Mouse (Mus musculus) midbrain, embryonic 10.5 days (tissue): ENCODE measurements at regions not wholly inside any gene's neighbourhood (a gene's known extent, or its start where the extent isn't known, plus 50 kb on each side); places are given as distances from the start of the nearest gene placed in this dataset.

Experiments used
- DNase-seq: peaks from one replicate; pipeline ENCODE4 v3.0.0-alpha.2; 2017; ENCODE audit warnings: low spot score
- H3K27ac ChIP-seq: fragments of 300-500 bp; sonication (generic); replicated peaks from 2 replicates; pipeline ENCODE4 v1.5.1; 2016; ENCODE audit warnings: mild to moderate bottlenecking
- H3K27me3 ChIP-seq: fragments of 300-500 bp; sonication (generic); 2 replicates; pipeline ENCODE4 v1.6.1; 2016; ENCODE audit warnings: low read depth, mild to moderate bottlenecking; ENCODE audit not compliant: poor library complexity, severe bottlenecking
- H3K36me3 ChIP-seq: fragments of 300-500 bp; sonication (generic); 2 replicates; pipeline ENCODE4 v1.6.1; 2016; ENCODE audit warnings: mild to moderate bottlenecking, moderate library complexity
- H3K4me1 ChIP-seq: fragments of 300-500 bp; sonication (generic); 2 replicates; pipeline ENCODE4 v1.6.1; 2016
- H3K4me3 ChIP-seq: fragments of 300-500 bp; sonication (generic); 2 replicates; pipeline ENCODE4 v1.5.1; 2016; ENCODE audit warnings: mild to moderate bottlenecking, moderate library complexity
- H3K9me3 ChIP-seq: fragments of 300-500 bp; sonication (generic); replicated peaks from 2 replicates; pipeline ENCODE4 v1.6.1; 2016; ENCODE audit warnings: mild to moderate bottlenecking
- WGBS: fragments of 180-500 bp; shearing (Covaris S2); methylation state at CpG from one replicate; pipeline ENCODE4 v1.1.7; 2016; 5-methylcytosine and 5-hydroxymethylcytosine counted together

DNA sequence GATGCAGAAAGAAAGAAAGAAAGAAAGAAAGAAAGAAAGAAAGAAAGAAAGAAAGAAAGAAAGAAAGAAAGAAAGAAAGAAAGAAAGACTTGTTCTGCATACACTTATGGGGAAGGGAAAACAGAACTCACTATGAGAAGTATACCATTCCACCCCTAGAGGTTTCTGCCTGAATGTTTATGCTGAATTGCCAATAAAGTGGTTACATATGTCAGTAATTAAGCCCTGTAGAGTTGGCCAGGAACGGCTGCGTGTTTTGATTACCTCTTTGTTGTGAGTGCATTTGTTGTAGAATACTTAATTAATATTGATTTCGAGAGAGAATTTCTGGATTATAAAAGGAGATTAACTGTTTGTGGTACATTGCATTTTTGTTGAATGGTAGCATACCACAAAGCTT lies 224.0 kb upstream of the Krr1 start:
- DNase-seq = no peak

DNA sequence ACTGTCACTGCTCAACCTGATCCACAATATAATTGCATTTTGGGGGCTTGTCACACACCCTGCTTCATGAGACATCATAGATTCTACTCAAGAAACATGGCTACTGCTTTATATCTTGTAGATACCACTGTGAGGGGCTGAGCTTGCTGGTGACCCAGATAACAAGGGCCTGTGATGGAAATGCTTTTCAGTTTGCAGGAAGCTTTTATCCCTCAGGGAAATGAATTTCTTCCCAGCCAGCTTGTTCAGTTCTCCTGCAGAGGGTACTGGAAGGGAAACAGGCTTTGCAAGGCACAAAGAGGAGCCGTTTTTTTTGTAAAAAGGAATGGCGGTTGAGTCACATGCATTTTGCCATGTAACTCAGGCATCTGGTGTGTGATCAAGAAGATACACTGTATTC lies 218.8 kb upstream of the Krr1 start:
- 93% methylated on average over 2 of the region's 2 CpGs for WGBS
- H3K9me3 ChIP-seq = no peaks in the 10 kb centered on the region
- no peaks in the 10 kb centered on the region for H3K27me3 ChIP-seq
- H3K4me1 ChIP-seq = no peaks in the 10 kb centered on the region
- DNase-seq = no peak
- H3K4me3 ChIP-seq = no peak overlapping the region
- H3K27ac ChIP-seq = no peak overlapping the region
- no peaks in the 10 kb centered on the region for H3K36me3 ChIP-seq

More for the DNA sequence above, 224.0 kb upstream of the Krr1 start:
- H3K4me3 ChIP-seq = no peak overlapping the region
- peaks cover 4% of the 10 kb centered on the region; the same call in 1 of the 2 replicates for H3K4me1 ChIP-seq
- no peak overlapping the region for H3K27ac ChIP-seq
- H3K9me3 ChIP-seq = no peaks in the 10 kb centered on the region
- 81% methylated on average over 3 of the region's 3 CpGs for WGBS
- no peaks in the 10 kb centered on the region for H3K36me3 ChIP-seq
- H3K27me3 ChIP-seq = no peaks in the 10 kb centered on the region

DNA sequence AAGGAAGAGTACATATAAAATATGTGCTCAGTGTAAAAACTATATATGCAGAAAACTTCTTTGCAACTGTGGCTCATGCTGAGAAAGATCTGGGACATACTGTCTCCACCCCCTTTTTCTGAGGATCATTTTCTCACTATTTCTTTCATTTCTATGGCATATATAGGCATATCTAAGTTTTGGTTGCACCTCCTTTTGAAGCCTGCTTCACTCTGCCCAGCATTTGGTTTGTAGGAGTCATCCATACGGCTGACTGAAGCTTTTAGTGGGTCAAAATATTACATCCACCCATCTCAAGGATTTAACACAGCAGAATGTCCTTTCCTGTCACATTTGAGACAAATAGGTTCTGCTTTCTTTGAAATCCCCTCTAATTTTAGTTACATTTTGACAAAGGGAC lies 216.5 kb upstream of the Krr1 start:
- H3K36me3 ChIP-seq = no peaks in the 10 kb centered on the region
- no peak for DNase-seq
- no peaks in the 10 kb centered on the region for H3K4me1 ChIP-seq
- 67% methylated on average over 1 of the region's 1 CpGs for WGBS
- no peak overlapping the region for H3K27ac ChIP-seq
- H3K4me3 ChIP-seq = no peak overlapping the region
- H3K27me3 ChIP-seq = no peaks in the 10 kb centered on the region
- H3K9me3 ChIP-seq = no peaks in the 10 kb centered on the region

DNA sequence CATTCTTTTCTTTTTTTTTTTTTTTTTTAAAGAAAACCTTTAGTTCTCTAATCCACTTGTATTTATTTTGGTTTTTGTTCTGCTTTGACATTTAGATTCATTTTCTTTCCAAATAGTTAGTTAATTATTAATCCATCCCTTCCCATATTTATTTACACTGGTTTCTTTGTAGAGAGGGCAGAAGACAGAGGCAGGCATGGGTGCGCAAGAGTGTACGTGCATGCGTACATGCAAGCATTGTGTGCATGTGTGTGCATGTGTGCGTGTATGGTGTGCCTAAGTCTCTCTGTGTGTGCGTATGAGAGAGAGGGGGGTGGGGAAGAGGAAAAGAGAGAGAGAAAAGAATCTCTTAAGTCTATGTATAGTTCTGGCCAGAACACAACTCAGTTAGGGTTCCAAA lies 215.9 kb upstream of the Krr1 start:
- Histone ChIP-seq H3K36me3 (no peaks in the 10 kb centered on the region), H3K27me3 (no peaks in the 10 kb centered on the region), H3K9me3 (no peaks in the 10 kb centered on the region), H3K4me1 (no peaks in the 10 kb centered on the region), H3K4me3 (no peak overlapping the region), H3K27ac (no peak overlapping the region)
- 95% methylated on average over 5 of the region's 5 CpGs for WGBS
- no peak for DNase-seq

DNA sequence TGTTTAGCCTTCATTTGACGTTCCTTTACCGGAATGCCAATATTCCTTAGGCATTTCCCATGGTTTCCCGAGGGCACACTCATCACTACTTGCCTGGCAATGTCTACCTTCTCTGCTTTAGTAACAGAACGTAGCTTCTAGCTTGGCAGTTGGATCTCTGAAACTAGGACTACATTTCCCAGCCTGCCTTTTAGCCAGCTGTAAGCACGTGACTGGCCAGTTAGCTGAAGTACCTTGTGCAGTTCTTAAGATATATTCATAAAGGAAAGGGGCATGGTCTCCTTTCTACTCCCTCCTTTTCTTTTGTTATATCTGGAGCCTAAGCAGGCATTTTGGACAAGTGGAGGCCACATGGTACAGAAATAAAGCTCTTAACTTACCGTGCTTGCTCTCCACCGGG lies 214.8 kb upstream of the Krr1 start:
- Histone ChIP-seq H3K27me3 (no peaks in the 10 kb centered on the region), H3K4me1 (no peaks in the 10 kb centered on the region), H3K27ac (no peak overlapping the region), H3K4me3 (no peak overlapping the region), H3K9me3 (no peaks in the 10 kb centered on the region), H3K36me3 (no peaks in the 10 kb centered on the region)
- no peak for DNase-seq
- 91% methylated on average over 7 of the region's 7 CpGs for WGBS

DNA sequence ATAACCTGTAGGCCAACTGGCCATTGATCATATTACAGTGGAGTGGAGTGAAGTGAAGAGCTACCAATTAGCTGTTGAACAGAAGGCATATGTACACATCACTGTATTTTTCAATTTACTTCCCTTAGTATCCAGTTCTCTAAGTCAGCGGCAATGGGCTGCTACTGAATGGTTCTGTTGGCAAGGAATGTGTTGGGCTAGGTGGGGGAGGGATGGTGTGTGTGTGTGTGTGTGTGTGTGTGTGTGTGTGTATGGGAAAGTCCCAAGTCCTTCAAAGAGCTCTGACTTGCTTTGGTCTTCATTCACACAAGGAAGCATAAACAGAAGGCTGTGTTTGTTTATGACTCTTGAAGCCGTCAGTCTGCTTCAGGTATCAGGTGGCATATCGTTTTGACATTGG lies 213.0 kb upstream of the Krr1 start:
- H3K27ac ChIP-seq = no peak overlapping the region
- H3K27me3 ChIP-seq = no peaks in the 10 kb centered on the region
- no peaks in the 10 kb centered on the region for H3K36me3 ChIP-seq
- no peak for DNase-seq
- WGBS = 85% methylated on average over 3 of the region's 3 CpGs
- H3K9me3 ChIP-seq = no peaks in the 10 kb centered on the region
- no peak overlapping the region for H3K4me3 ChIP-seq
- no peaks in the 10 kb centered on the region for H3K4me1 ChIP-seq

DNA sequence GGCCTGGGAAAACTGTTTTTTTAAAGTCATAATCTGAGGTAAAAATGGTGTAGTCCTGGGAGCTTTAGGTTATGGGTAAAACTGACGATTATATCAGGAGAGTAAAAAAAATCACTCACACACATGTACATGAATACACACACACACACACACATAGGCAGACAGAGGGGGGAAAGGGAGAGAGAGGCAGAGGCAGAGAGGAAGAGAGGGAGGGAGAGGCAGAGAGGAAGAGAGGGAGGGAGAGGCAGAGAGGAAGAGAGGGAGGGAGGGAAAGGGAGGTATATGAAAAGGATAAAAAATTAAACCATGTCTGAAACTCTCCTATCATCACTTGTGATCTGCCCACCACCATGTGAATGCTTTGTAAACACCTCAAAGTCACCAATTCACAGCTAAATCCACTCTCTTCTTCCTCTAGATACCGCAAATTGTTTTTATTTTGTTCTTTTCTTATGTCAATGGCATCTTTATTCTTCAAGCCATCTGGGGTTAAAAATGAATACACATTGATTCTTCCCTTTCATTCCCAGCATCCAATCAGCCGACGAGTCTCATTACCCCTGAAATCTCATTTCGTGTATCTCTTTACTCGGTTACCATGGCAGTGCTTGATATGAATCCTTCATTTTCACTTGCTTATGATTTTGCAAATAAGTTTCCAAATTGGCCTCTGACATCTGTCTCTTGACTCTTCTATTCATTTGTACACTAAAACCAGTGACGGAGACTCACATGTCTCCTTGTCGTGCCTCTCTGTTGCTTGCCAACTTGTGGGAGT lies 209.5 kb upstream of the Krr1 start:
- no peak for DNase-seq
- no peaks in the 10 kb centered on the region for H3K9me3 ChIP-seq
- 93% methylated on average over 8 of the region's 8 CpGs for WGBS

DNA sequence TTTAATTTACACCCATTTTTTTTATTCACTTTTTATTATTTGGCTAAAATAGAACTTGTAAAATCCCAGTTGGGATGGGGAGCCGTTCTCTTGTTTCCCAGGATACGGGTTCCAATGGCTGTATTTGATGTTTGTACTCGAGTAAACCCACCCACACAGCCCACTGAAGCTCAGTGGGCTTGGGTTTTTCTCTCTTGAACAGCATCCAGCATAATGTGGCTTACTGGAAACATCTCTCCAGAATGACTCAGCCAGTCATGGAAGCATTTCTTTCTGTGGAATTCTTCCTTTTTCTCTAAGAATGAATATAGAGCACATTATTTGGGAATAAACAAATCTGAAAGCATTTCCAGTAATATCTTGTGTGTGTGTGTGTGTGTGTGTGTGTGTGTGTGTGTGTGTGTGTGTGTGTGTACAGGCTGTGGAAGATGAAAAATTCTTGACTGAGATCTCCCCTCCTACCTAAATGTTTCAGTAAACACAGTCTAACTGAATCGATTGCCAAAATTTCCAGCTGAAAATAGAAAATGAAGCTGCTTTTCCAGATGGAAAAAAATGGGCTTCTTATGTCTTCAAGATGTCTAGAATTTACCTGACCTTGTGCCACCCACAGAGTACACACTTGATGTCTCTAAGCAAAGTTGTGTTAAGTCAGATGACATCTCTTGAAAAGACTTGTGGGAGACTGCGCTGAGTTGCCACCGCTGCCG lies 205.3 kb upstream of the Krr1 start:
- Histone ChIP-seq H3K27me3 (no peaks in the 10 kb centered on the region), H3K4me3 (no peak overlapping the region), H3K9me3 (no peaks in the 10 kb centered on the region), H3K27ac (no peak overlapping the region), H3K4me1 (no peaks in the 10 kb centered on the region), H3K36me3 (no peaks in the 10 kb centered on the region)
- no peak for DNase-seq
- 93% methylated on average over 7 of the region's 7 CpGs for WGBS

More for the DNA sequence above, 209.5 kb upstream of the Krr1 start:
- Histone ChIP-seq H3K4me3 (no peak overlapping the region), H3K27me3 (no peaks in the 10 kb centered on the region), H3K4me1 (no peaks in the 10 kb centered on the region), H3K27ac (no peak overlapping the region), H3K36me3 (no peaks in the 10 kb centered on the region)

DNA sequence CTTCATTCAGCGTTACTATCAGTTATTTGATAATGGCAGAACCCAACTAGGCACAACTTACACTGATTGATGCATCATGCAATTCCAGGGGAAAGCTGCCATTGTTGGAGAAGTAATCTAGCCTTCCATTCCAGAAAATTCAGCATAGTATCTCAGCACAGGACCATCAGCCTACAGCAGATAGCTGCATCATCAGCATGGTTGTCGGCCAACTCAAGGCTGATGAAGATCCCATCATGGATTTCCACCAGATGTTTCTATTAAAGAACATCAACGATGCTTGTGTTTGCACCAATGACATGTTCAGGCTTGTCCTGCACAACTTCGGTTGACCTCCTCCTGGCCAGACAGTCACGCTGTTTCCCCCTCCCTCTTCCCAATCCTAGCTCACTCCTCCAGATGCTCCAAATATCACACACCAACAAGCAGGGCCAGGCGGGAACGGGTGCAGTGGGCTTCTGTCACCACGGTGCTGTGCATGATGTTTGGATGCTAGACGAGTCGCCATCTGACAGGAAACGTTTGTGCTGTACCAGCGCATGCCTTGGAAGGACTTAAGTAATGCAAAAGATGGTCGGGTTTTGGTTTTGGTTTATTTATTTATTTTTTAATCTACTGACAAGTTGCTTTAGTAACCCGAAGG lies 204.5 kb upstream of the Krr1 start:
- no peak overlapping the region for H3K4me3 ChIP-seq
- no peak for DNase-seq
- no peaks in the 10 kb centered on the region for H3K27me3 ChIP-seq
- H3K9me3 ChIP-seq = no peaks in the 10 kb centered on the region
- H3K4me1 ChIP-seq = no peaks in the 10 kb centered on the region
- no peak overlapping the region for H3K27ac ChIP-seq
- H3K36me3 ChIP-seq = no peaks in the 10 kb centered on the region
- 92% methylated on average over 14 of the region's 14 CpGs for WGBS

DNA sequence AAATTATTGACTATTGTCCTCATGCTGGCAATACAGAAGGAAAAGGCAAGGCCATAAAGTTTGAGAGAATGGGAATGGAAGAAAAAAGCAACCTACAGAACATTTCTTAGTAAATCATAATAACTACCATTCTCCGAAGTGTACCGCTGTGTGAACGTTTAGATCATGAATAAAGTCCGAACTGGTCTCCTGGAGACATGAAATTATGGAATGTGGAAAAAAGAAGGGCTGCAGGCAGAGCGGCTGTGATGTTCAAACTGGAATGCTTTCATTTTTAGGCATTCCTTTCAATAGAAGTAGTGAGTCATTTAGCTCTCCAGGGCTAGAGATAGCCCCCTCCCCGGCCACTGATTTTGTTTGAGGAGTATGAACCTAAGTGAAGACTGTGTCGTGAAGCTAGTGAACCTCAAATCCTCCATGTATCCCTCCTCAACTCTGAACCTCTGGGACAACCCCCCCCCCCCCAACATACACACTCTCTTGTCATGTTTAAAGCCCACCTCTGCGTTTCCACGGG lies 202.9 kb upstream of the Krr1 start:
- Histone ChIP-seq H3K27ac (no peak overlapping the region), H3K4me1 (no peaks in the 10 kb centered on the region), H3K27me3 (no peaks in the 10 kb centered on the region), H3K9me3 (no peaks in the 10 kb centered on the region), H3K36me3 (no peaks in the 10 kb centered on the region), H3K4me3 (no peak overlapping the region)
- 92% methylated on average over 9 of the region's 9 CpGs for WGBS
- DNase-seq = no peak

DNA sequence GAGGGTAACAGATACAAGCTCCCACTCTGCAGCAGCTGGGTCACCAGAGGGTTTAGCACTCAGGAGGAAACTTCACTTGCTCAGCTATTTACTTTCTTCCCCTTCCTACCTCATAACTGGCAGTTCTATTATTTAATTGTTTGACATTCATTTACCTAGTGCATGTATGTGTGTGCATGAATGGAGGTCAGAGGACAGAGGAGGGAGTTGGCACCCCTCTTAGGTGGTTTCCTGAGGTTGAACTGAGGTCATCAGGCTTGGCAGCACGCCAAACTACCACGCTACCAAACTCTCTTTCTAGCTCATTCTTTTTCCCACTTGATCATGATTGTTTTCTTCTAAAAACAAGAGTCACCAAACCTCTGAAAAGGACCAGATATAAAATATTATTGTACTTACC lies 202.4 kb upstream of the Krr1 start:
- WGBS = 95% methylated on average over 2 of the region's 2 CpGs
- no peak for DNase-seq

DNA sequence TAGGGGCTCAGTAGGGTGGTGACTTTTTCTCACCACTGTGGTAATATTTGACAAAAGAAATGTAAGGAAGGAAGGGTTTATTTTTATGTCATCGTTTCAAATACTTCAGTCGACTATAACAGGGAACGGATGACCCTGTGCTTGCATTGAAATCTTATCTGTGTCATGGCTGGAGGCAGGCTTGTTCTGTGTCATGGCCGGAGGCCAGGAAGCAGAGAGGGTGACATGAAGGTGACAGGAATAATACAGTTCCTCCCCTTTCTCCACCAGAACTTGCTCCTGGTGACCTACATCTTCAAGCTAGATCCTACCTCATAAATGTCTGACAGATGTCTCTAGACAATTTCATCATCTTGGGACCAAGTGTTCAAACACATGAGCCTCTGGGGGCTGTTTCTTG lies 201.5 kb upstream of the Krr1 start:
- H3K36me3 ChIP-seq = no peaks in the 10 kb centered on the region
- no peaks in the 10 kb centered on the region for H3K4me1 ChIP-seq
- H3K27me3 ChIP-seq = no peaks in the 10 kb centered on the region
- no peak for DNase-seq
- no peaks in the 10 kb centered on the region for H3K9me3 ChIP-seq
- WGBS = 87% methylated on average over 4 of the region's 4 CpGs
- no peak overlapping the region for H3K27ac ChIP-seq
- H3K4me3 ChIP-seq = no peak overlapping the region

More for the DNA sequence above, 202.4 kb upstream of the Krr1 start:
- Histone ChIP-seq H3K9me3 (no peaks in the 10 kb centered on the region), H3K27me3 (no peaks in the 10 kb centered on the region), H3K36me3 (no peaks in the 10 kb centered on the region), H3K4me3 (no peak overlapping the region), H3K4me1 (no peaks in the 10 kb centered on the region), H3K27ac (no peak overlapping the region)

DNA sequence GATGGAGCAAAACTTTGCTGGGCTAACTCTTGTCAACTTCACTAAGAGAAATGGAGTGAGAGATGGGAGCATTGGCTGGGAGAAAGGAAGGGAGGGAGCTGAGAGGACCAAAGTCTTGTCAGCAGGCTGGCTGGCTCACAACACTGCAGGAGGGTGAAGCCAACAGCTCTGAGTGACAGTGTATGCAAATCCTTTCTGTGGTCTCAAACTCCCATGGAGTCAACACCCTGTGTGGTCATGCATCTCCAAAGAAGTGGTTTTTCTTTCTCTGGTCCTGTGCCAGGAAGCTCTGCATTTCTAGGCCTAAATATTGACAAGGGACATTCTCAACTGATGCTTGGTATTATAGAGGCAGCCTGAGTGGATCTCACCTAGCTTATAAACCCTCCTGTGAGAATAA lies 194.9 kb upstream of the Krr1 start:
- Histone ChIP-seq H3K36me3 (no peaks in the 10 kb centered on the region), H3K4me3 (no peak overlapping the region), H3K4me1 (no peaks in the 10 kb centered on the region), H3K27me3 (no peaks in the 10 kb centered on the region), H3K27ac (no peak overlapping the region), H3K9me3 (no peaks in the 10 kb centered on the region)
- DNase-seq = no peak
